Mouse (Mus musculus) C2C12 (cell line): ENCODE measurements at regions not wholly inside any gene's neighbourhood (a gene's known extent, or its start where the extent isn't known, plus 50 kb on each side); places are given as distances from the start of the nearest gene placed in this dataset.

ENCODE experiments used
- CTCF ChIP-seq: IDR thresholded peaks from one replicate; pipeline ENCODE4 v1.5.1; 2011; ENCODE audit not compliant: control insufficient read depth, insufficient read depth, insufficient read length
- MAX ChIP-seq: IDR thresholded peaks from one replicate; pipeline ENCODE4 v1.6.1; 2011; ENCODE audit warnings: mild to moderate bottlenecking, control low read depth
- MYOD1 ChIP-seq: IDR thresholded peaks from one replicate; pipeline ENCODE4 v1.6.1; 2011; ENCODE audit warnings: low read depth; ENCODE audit not compliant: control insufficient read depth, insufficient read length
- MYOG ChIP-seq: IDR thresholded peaks from one replicate; pipeline ENCODE4 v1.6.1; 2011; ENCODE audit not compliant: control insufficient read depth, insufficient read length; ENCODE audit errors: extremely low read depth
- USF1 ChIP-seq: IDR thresholded peaks from one replicate; pipeline ENCODE4 v1.6.1; 2011; ENCODE audit warnings: low read depth, mild to moderate bottlenecking, control low read depth, moderate library complexity

DNA sequence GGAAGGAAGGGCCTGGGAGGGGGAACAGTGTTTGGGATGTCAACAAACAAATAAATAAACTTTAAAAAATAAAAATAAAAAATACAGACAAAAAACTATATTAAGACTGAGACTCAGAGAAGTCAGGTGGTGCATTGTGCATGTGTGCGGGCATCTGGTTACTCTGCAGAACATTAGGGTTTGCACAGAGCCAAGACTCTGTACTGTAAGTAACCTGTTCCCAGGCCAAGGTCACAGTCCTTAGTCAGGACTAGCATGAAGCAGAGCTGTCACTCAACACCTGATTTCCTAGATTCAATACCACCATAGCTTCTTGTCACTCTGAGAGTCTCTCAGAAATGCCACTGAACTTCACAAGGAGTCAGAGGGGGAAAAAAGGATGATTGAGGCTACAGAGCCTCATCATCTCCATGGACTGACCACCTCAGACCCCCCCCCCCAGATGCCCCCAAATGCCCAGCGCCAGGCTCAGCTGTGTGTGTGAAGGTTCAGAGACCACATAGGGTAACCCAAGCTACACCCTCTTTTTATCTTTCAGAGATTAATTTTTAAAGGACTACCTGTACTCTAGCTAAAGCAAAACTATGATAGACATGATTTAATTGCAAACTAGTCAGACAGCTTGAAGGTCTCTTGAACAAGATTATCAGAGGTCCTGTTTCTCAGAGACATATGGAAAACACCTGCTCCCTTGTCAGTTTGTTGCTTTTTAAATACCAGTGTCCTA lies 106.2 kb upstream of the Nfe2l3 start:
- TF ChIP-seq USF1 (no peak), CTCF (no peak), MYOD1 (no peak), MAX (no peak), MYOG (no peak)
